Mouse (Mus musculus): ENCODE data around the gene Atg4c. TPM values are rescaled to one million over a fixed set of nuclear protein-coding genes. Genes with fewer than 3 reads are reported as not detected.

The Atg4c gene
- total RNA-seq, 1 experiment from 2014 or later = 12.3 TPM

GRCm38 (mm10) chr4:99181739-99182419 is 11.9 kb upstream of the Atg4c start:
- no peak for ATAC-seq (replicated peaks in 1 of 2; ENCODE audit: insufficient read depth in 1 of 2, low FRiP score in 2 of 2, low TSS enrichment in 1 of 2, low read depth in 1 of 2, poor library complexity in 2 of 2, severe bottlenecking in 2 of 2)

- peak; percentile 49 to 62; a peak in 2 of 4 replicates for ATAC-seq (replicated peaks in 1 of 2; ENCODE audit: insufficient read depth in 1 of 2, low FRiP score in 2 of 2, low TSS enrichment in 1 of 2, low read depth in 1 of 2, poor library complexity in 2 of 2, severe bottlenecking in 2 of 2)
Measured at GRCm38 (mm10) chr4:99182660-99183431, 10.9 kb upstream of the Atg4c start.

- no peak for ATAC-seq (replicated peaks in 1 of 2; ENCODE audit: insufficient read depth in 1 of 2, low FRiP score in 2 of 2, low TSS enrichment in 1 of 2, low read depth in 1 of 2, poor library complexity in 2 of 2, severe bottlenecking in 2 of 2)
Measured at GRCm38 (mm10) chr4:99184678-99185077, 9.1 kb upstream of the Atg4c start.

GRCm38 (mm10) chr4:99185305-99185704 is 8.4 kb upstream of the Atg4c start:
- peak; percentile 51 to 60; a peak in 3 of 4 replicates for ATAC-seq (replicated peaks in 1 of 2; ENCODE audit: insufficient read depth in 1 of 2, low FRiP score in 2 of 2, low TSS enrichment in 1 of 2, low read depth in 1 of 2, poor library complexity in 2 of 2, severe bottlenecking in 2 of 2)

GRCm38 (mm10) chr4:99186412-99187125 is 7.2 kb upstream of the Atg4c start:
- ATAC-seq (replicated peaks in 1 of 2; ENCODE audit: insufficient read depth in 1 of 2, low FRiP score in 2 of 2, low TSS enrichment in 1 of 2, low read depth in 1 of 2, poor library complexity in 2 of 2, severe bottlenecking in 2 of 2) = no peak

GRCm38 (mm10) chr4:99192640-99193039 is 1.1 kb upstream of the Atg4c start:
- ATAC-seq (replicated peaks in 1 of 2; ENCODE audit: insufficient read depth in 1 of 2, low FRiP score in 2 of 2, low TSS enrichment in 1 of 2, low read depth in 1 of 2, poor library complexity in 2 of 2, severe bottlenecking in 2 of 2) = no peak

- ATAC-seq (replicated peaks in 1 of 2; ENCODE audit: insufficient read depth in 1 of 2, low FRiP score in 2 of 2, low TSS enrichment in 1 of 2, low read depth in 1 of 2, poor library complexity in 2 of 2, severe bottlenecking in 2 of 2) = no peak
Measured at GRCm38 (mm10) chr4:99193214-99193613, 520 bp upstream of the Atg4c start.

- no peak for ATAC-seq (replicated peaks in 1 of 2; ENCODE audit: insufficient read depth in 1 of 2, low FRiP score in 2 of 2, low TSS enrichment in 1 of 2, low read depth in 1 of 2, poor library complexity in 2 of 2, severe bottlenecking in 2 of 2)
Measured at GRCm38 (mm10) chr4:99194826-99195225, 1.1 kb downstream of the Atg4c start.

- no peak for ATAC-seq (replicated peaks in 1 of 2; ENCODE audit: insufficient read depth in 1 of 2, low FRiP score in 2 of 2, low TSS enrichment in 1 of 2, low read depth in 1 of 2, poor library complexity in 2 of 2, severe bottlenecking in 2 of 2)
Measured at GRCm38 (mm10) chr4:99198721-99199120, 5.0 kb downstream of the Atg4c start.

- peak; percentile 77 to 89 for ATAC-seq (replicated peaks in 1 of 2; ENCODE audit: insufficient read depth in 1 of 2, low FRiP score in 2 of 2, low TSS enrichment in 1 of 2, low read depth in 1 of 2, poor library complexity in 2 of 2, severe bottlenecking in 2 of 2)
Measured at GRCm38 (mm10) chr4:99199757-99200251, 6.1 kb downstream of the Atg4c start.

GRCm38 (mm10) chr4:99200383-99201136 is 6.8 kb downstream of the Atg4c start:
- ATAC-seq (replicated peaks in 1 of 2; ENCODE audit: insufficient read depth in 1 of 2, low FRiP score in 2 of 2, low TSS enrichment in 1 of 2, low read depth in 1 of 2, poor library complexity in 2 of 2, severe bottlenecking in 2 of 2) = no peak

GRCm38 (mm10) chr4:99205773-99206172 is 12.0 kb downstream of the Atg4c start:
- ATAC-seq (replicated peaks in 1 of 2; ENCODE audit: insufficient read depth in 1 of 2, low FRiP score in 2 of 2, low TSS enrichment in 1 of 2, low read depth in 1 of 2, poor library complexity in 2 of 2, severe bottlenecking in 2 of 2) = no peak

- ATAC-seq (replicated peaks in 1 of 2; ENCODE audit: insufficient read depth in 1 of 2, low FRiP score in 2 of 2, low TSS enrichment in 1 of 2, low read depth in 1 of 2, poor library complexity in 2 of 2, severe bottlenecking in 2 of 2) = no peak
Measured at GRCm38 (mm10) chr4:99206356-99206755, 12.6 kb downstream of the Atg4c start.

GRCm38 (mm10) chr4:99210087-99210486 is 16.4 kb downstream of the Atg4c start:
- ATAC-seq (replicated peaks in 1 of 2; ENCODE audit: insufficient read depth in 1 of 2, low FRiP score in 2 of 2, low TSS enrichment in 1 of 2, low read depth in 1 of 2, poor library complexity in 2 of 2, severe bottlenecking in 2 of 2) = no peak

GRCm38 (mm10) chr4:99211606-99212005 is 17.9 kb downstream of the Atg4c start:
- ATAC-seq (replicated peaks in 1 of 2; ENCODE audit: insufficient read depth in 1 of 2, low FRiP score in 2 of 2, low TSS enrichment in 1 of 2, low read depth in 1 of 2, poor library complexity in 2 of 2, severe bottlenecking in 2 of 2) = peak; percentile 49 to 81; a peak in 3 of 4 replicates

GRCm38 (mm10) chr4:99213123-99213522 is 19.4 kb downstream of the Atg4c start:
- no peak for ATAC-seq (replicated peaks in 1 of 2; ENCODE audit: insufficient read depth in 1 of 2, low FRiP score in 2 of 2, low TSS enrichment in 1 of 2, low read depth in 1 of 2, poor library complexity in 2 of 2, severe bottlenecking in 2 of 2)

GRCm38 (mm10) chr4:99222221-99222620 is 28.5 kb downstream of the Atg4c start:
- ATAC-seq (replicated peaks in 1 of 2; ENCODE audit: insufficient read depth in 1 of 2, low FRiP score in 2 of 2, low TSS enrichment in 1 of 2, low read depth in 1 of 2, poor library complexity in 2 of 2, severe bottlenecking in 2 of 2) = no peak
